Mouse (Mus musculus) right cerebral cortex, postnatal 4 days (tissue): ENCODE results near the gene Smad9.
A peak's percentile ranks its signal among the peaks of the same experiment; 100 is the strongest.
"Not testable (repeated sequence)": the region's sequence is repeated elsewhere in the genome, so short reads cannot be mapped to it uniquely, and the experiment has no call there.

Experiments
- DNase-seq: peaks from one replicate; pipeline ENCODE4 v3.0.0-alpha.2; 2022

Gene Smad9

DNA sequence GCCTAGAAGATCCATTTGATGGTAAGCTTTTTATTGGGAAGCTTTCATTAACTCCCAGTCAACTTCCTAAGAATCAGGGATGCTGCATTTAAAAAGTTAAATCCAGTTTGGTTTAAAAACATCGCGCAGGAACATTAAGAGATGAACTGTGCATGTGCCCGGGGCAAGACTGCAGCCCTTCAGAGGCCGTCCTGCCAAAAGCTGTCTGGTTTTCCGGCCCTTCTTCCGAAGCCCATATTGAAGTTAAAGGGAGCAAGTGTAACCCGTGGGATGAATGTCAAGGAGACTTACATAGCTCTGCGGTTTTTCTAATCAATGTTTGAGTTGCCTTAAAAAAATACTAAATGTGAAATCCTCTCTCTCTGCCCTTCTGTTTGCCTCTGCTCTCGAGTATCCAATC, 3.8 kb downstream of the Smad9 start:
- DNase-seq: no peak

DNA sequence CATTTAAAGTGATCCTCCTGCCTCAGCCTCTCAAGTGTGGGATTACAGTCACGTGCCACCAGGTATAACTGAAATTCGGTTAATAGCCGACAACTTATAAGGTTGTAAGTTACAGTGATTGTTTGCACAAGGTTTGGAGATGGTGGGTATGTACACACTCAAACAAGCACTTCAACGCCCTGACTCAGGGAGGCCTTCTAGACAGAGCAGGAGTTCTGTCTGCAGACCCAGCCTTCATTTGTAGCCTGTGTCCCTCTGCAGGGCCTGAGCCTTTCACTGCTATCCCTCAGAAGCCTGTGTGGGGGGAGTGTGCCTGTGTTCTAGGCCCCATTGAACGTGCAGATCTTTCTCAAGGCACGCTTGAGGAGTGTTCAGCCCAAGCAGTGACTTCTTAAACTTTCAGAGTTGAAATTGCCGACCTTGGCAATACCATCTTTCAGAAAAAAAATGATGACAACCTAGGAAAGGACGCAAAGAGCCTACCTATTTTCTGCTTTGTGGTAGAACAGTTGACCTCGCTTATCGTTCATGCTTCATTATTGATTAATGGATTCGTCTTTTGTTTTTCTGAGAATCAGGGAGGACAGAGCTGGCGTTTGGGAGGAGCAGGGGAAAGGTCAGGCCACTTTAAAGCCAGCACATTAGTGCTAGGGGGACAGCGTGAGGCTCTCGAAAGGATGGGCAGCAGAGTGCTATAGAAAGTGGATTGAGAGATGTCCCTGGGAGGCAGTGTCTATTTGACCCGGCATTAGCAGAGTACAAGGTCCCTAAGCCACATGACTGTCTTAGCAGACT, 5.1 kb downstream of the Smad9 start:
- DNase-seq: no peak

DNA sequence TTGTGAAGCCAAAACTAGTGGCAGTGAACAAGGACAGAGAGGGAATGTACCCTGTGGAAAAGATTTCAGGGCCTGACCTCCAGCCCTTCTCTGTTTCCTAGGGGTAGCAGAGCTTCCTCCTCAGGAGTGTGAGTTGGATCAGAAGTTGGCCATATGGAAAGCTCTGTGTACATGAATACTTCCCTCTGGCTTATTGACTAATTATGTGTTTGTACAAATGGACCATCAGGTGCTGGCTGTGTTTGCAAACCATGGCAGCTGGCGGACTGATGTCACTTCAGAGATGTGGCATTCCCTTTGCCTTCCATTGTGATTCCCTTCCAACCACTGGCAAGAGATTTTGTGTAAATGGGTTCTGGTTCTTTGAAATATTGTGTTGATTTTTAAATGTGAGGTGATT, 5.9 kb downstream of the Smad9 start:
- no peak for DNase-seq

DNA sequence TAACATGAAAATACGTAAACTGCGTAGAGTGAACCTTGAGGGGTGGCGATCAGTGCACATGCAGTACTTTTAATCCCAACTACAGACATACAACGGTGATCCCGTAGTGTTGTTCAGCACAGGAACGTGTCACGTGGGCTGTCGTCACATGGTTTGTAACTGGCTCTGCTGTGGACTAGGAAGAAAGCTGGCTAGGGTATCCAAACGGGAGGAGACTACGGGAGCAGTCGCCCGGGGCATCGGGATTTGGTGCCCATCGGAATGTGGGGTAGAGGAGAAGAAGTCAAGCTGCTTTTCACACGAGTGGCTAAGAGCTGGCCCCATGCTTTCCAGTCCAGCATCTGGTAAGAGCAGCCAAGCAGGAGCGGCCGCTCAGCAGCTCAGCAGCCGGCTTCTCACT, 9.0 kb downstream of the Smad9 start:
- DNase-seq: peak; percentile 9

DNA sequence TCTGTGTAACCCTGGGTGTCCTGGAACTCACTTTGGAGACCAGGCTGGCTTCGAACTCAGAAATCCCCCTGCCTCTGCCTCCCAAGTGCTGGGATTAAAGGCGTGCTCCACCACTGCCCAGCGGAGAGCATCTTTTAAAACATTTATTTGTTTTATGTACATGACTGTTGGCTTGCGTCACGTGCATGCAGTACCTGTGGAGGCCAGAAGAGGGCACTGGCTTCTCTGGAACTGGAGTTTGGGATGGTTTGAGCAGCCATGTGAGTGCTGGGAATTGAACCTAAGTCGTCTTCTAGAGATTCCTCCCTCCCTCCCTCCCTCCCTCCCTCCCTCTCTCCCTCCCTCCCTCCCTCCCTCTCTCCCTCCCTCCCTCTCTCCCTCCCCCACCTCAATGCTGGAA, 10.1 kb downstream of the Smad9 start:
- DNase-seq: not testable (repeated sequence)

DNA sequence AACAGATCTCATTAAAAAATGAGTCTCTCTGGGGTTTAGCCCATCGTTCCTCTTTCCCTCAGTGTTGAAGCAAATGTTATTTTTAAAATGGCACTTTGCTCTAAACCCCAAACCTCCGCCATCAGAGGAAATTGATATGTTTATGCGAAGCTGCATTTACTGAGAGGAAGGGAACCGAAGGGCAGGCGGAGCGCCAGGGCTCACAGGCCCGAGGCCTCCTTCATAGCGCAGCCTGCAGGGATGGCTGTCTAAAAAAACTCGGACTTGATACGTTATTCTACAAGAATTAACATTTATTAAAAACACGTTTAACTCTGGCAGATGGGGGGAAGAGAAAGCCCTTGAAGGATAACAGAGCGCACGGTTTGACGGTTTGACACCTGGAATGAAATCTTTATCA, 10.7 kb downstream of the Smad9 start:
- DNase-seq: no peak

DNA sequence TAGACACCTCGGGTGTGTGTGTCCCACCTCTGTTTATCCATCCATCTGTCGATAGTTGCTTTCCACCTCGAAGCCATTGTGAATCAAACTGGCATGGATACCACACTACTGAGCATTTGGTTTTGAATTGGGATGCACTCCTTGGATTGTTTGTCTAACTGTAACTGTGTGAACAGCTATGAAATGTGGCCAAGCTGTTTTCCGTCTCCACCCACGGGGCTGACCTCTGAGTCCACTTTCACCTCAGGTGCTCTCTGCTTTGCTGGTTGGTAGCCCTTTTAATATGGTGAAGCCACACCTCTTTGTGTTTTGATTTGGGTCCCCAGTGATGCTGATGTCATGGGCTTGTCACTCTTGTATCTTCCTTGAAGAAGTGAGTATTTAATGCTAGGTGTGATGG, 11.4 kb downstream of the Smad9 start:
- DNase-seq: no peak

DNA sequence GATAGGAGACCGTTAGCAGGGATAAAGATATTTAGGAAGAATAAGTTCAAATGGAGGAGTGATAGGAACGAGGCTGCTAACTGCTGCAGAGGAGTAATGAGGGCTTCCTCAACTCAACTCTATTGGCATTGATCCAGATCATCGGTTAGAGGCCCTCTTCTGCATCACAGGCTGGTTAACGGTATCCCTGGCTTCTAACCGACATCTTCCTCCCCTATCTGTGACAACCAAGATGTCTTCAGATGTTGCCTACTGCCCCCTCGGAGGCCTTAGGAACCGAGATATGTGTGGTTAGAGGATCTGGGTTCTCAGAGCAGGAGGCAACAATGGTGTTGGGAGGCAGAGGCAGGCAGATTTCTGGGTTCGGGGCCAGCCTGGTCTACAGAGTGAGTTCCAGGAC, 13.2 kb downstream of the Smad9 start:
- no peak for DNase-seq

DNA sequence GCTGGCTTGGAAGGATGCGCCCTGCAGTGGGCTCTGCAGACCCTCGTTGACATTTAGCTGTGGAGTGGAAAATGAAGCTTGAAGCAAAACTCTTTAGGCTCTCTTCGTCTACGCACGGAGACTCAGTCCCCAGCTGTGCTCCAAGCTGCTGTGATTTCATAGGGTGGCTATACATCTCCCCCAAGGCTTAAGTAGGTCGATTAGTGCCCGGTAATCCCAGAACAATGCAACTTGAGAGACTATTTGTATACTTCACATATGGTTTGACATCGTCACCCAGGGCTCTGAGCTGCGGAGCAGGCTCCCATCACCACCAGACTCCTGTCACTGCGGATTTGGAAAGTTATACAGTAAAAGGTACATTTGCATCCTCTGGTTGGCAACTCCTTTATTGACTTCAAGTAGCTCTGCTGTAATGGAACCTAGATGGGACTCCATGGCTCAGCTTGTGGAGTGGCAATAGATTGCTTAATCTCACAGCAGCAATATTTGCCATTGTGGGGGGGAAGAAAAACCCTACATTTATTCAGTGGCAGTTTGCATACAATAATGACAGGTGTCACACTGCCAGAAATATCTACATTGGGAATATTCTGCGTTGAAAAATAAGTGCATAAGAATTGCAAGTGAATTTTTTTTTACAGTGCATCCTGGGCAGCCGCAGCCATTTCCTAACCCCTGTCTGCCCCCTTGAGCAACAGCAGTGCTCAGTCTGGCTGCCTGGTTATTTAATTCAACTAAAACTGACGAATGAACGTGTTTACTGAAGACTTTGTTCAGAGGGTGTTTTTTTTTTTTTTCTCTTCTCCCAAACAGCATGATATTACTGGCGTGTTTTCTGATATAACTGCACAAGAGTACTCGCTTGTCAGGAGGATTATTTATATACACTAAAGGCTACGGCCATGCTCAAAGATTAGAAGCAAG, 14.2 kb downstream of the Smad9 start:
- DNase-seq: no peak

DNA sequence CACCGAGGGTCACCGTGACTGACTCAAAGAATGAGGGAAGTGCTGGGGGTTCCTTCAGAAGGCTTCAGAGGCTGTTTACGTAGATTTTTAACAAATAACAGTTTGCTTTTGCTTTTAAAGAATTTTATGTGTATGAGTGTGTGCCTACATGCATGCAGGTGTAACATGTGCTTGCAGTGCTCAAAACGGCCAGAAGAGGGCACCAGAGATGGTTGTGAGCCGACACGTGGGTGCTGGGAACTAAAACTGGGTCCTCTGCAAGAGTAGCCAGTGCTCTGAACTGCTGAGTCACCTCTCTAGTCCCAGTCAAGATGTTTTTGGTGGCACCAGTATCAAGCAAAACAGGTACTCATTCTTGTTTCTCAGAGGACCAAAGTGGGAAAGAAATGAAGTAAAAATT, 18.2 kb downstream of the Smad9 start:
- DNase-seq: no peak

DNA sequence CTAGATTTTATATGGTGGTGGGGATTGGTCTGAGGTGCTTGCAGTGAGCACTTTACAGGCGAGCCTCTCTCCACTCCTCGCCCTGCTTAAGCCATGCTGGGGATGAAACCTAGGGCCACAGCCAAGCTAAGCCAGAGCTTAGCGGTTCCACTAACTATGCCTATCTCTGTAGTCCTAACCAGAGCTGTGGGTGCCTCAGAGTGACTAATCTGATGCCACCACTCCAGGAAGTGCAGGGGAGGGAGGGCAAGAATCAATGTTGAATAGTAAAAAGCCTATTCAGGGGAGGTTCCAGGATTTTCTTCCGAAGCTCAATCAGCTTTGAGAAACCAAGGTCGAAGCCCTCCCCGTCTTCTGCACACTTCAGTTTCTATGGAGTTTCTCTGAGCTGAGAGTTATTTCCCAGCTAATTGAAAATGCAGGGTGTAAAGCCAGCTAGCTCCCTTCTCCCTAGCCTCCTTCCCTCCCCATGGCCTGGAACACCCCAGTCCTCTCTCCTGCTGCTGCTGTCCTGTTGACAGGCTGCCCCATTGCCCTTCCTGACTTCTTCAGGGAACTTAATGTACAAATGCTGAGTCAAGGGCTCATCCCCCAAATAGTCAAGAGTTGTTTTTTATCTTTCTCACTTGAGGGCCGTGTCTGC, 20.7 kb downstream of the Smad9 start:
- no peak for DNase-seq

DNA sequence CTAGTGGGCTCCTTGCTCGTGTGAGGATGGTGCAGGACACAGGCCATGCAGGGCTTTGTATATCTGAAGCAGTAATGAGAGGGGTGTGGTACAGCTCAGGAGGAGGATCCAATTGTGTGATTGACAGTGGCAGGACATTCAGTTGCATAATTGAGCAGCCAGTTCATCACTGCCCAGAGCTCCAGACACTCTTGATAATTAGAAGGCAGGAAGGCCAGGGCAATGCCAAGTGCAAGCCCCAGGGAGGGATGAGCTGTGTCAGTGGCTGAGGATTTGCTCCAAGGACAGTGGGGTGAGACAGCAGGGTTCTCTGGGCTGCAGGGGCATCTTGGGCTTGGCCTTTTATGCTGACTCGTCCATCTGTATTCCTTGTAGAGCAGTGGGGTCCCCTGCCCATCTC, 35.2 kb downstream of the Smad9 start:
- DNase-seq: no peak

DNA sequence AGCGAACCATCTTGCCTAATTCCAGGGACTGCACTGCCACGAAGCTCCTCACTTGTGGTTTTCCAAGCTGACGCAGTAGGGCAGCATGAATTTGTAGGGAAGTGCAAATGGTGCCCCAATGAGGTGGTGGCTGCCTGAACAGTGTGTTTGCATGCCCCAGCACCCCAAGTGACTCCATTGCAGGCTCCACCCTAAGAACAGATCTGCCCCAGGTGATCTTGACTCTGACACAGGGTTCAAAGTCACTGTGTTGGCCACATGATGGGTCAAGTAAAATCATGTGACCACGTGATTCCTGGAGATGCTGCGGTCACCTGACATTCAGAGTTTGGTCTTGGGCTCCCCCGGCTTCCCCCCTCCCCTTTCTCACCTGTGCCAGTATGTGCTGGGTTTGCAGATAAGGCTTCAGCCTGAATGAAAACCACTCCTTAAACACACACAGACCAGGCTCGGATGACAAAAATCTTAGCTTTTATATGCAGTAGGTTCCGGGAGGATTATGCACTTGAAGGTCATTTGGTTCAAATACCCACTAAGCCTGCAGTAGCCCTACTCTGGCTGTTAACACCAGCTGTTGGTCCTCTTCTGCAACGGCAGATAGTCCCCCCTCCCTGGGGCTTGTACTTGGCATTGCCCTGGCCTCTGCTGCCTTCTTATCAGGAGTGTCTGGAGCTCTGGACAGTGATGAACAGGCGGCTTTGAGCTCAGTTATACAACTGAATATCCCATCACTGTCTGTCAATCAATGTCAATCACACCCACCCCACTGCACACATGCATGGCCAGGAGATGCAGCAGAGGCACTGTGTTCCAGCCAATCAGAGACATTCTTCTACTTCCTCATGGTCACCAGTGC, 36.7 kb downstream of the Smad9 start:
- DNase-seq: no peak

DNA sequence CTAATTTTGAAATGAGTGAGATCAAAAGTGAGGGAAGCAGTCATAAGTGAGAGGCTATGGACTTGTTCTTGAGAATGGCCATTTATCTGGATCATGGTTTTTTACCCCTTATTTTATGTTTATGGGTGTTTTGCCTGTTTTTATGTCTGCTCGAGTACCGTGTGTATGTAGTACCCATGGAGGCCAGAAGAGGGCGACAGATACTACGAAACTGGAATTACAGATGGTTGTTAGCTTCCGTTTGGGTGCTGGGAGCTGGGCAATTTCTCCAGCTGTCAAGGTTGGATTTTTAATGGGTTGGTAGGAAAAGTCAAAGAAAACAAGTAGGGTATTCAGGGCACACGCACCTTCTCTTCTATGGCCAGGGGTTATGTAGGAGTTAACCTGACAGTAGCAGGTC, 38.4 kb downstream of the Smad9 start:
- DNase-seq: no peak

DNA sequence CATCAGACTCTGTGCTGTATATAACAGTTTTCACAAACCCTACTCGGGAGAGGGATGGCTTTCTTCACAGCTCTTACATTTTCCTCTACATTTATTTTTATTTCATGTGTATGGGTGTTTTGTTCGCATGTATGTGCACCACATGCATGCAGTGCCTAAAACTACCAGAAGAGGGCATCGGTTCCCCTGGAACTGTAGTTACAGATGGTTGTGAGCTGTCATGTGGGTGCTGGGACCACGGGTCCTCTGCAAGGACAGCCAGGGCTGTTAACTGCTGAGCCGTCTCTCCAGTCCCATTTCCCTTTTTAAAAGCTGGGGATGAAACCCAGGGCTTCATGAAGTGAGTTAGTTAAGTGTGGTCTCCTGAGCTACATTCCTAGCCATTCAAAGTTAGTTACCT, 40.0 kb downstream of the Smad9 start:
- DNase-seq: no peak

DNA sequence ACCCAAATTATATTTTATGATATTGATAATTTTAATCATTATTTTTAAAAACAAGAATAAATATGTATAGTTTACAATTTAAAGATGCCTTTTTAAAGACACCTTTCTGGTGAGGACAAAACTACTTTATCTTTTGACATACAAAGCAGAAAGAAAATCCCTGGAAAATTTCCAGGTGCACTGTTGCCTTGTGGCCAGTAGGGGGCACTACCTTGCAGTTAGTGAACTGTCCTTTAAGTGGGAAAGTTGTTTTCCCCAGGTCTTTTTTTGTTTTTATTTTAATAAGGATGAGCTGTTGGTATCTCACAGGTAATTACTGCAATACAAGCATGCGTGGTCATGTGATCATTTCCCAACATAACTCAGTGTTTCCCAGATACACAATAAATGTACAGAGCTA, 40.4 kb downstream of the Smad9 start:
- no peak for DNase-seq

DNA sequence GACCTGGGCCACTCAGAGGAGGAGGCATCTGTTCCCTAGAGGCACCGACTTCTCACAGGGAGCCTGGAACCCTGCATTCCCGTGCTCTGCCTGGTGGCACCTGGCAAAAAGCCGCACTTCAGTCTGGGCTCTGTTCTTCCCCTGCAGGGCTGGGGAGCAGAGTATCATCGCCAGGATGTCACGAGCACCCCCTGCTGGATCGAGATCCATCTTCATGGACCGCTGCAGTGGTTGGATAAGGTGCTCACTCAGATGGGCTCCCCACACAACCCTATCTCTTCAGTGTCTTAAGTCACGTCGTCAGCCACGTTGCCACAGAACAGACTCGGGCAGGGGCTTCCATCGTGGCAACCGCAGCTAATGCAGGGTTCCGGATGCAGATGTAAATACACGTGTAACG, 41.8 kb downstream of the Smad9 start:
- DNase-seq: peak; percentile 63

DNA sequence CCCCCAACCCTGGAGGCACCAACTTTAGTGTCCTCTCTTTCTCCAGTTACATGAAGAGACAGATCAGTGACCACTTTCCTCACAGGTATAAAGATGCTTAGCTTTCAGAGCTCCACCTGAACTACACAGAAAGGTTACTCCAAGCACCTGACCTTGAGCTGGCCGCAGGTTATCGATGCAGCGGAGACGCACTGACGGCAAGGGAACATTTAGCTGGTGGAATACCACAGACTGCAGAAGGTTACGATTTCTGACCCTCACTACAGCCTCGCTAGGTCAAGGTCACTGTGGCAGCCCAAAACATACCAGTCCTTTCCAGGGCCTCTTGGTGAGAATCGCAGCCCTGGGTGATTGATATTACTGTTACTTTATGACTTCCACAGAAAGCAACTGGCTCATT, 48.3 kb downstream of the Smad9 start:
- no peak for DNase-seq

DNA sequence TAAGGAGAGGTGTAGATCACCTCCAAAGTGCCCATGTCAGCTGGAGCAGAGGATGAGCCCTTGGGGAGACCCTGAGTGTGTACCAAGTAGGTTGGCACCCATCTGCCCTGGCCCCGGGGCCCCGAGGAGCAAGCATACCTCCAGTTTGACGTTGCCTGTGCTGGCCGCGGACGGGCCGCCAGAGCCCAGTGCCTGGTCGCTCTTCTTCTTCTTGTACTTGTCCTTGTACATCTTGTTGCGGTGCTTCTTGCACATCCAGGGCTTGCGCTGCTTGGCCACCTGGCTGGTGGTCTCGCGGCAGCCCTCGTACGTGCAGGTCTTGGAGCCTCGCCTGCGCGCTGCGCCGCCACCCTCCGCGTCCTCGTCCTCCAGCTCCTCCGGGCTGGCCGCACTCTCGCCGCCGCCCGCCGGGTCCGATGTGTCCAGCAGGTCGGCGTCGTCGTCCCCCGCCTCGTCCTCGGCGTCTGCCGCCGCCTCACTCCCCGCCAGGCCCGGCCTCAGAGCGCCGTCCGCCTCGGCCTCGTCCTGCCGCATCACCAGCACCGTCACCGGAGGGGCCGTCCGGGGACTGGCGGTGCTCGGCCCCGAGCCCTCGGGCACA, 51.8 kb downstream of the Smad9 start:
- DNase-seq: peak; percentile 59

DNA sequence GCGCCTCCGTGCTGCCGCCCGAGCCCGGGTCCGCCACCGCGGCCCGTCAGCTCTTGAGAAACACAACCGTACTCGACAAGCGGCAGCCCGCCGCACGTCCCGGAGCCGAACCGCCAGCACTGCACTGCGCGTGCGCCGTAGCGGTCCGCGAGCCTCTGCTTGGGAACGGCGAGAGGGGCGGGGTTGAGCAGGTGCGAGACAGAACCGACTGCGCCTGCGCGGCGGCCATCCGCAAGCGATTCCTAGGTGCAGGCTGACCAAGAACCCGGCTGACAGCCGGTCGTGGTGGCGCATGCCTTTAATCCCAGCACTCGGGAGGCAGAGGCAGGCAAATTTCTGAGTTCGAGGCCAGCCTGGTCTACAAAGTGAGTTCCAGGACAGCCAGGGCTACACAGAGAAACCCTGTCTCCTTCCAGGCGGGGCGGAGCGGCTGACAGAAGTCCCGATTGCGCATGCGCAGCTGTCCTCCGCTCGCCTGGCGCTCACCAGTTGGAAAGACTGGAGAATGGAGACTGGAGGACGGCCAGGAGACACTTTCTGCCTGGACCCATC, 52.4 kb downstream of the Smad9 start, which contains the start of gene Rfxap:
TSS of gene Rfxap (minus strand) at position 126 of the 552 bp plus-strand sequence.
- DNase-seq: peak; percentile 99

DNA sequence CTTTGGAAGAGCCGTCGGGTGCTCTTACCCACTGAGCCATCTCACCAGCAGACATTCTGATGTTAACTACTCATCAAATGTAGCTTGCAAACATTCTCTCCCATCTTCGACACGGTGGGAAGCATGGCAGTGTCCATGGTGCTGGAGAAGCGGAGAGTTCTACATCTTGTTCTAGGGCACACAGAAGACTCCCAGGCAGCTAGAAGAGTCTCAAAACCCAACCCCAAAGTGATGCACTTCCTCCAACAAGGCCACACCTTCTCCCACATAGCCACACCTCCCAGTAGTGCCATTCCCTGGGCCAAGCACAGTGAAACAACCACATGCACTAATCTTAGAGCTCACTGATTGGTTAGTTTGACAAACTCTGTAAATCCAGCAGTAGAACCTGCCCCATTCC, 53.7 kb downstream of the Smad9 start:
- no peak for DNase-seq

DNA sequence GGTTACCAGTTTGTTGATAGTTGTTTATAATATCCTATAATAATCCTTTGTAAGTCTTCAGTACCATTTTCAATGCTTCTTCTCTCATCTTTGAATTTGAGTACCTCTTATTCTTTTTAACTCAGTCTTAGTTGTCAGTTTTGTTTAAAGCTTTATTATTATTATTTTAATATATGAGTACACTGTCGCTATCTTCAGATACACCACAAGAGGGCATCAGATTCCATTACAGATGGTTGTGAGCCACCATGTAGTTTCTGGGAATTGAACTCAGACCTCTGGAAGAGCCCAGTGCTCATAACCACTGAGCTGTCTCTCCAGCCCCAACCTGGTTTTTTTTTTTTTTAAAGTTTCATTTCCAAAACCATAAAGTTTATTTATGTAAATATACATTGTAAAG, 56.2 kb downstream of the Smad9 start:
- no peak for DNase-seq
